Comparison of ENCODE assay signal across 8 mouse cellular contexts in the genomic region with DNA sequence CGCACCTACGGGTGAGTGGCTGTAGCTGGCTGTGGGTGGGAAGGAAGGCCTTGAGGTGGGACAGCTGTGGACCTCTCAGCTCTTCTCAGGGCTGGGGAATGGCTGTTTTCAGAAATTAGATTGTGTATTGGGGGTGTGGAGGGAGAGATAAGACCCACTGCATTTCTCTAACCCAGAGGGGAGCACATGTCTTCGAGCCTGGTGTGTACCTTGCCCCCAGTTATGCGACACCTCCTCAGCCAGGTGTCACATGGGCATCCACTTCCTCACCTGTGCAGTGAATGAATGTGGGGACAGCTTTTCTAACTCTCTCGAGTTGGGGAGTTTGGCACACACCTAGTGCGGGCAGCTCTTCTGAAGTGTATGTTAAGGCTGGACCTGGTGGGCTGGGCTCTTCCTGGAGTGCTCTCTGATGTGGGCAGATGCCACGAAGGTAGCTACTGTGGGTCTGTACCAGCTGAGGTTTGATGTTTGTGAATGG. TPM values are rescaled to one million over a fixed set of nuclear protein-coding genes. Genes with fewer than 3 reads are reported as not detected.
DNase-seq lines count a peak whose midpoint lies in the region; ATAC-seq and TF ChIP-seq lines count a peak whose summit lies in the region.

No protein-coding gene starts in this region.

- H3K27me3 ChIP-seq in neural tube, embryonic 11.5 days (ENCODE audit: control insufficient read depth, insufficient read depth, low read length) = peaks cover 8% of the 10 kb centered on the region
- peaks cover 24% of the 10 kb centered on the region for H3K27me3 ChIP-seq in forebrain, embryonic 12.5 days
- H3K27me3 ChIP-seq in stomach, postnatal 0 days (ENCODE audit: control insufficient read depth, insufficient read depth, low read length) = no peaks in the 10 kb centered on the region

- no peak for ATAC-seq in neural tube, embryonic 11.5 days (ENCODE audit: insufficient read depth, low FRiP score, low TSS enrichment)
- ATAC-seq in forebrain, embryonic 12.5 days (ENCODE audit: low FRiP score) = no peak
- no peak for ATAC-seq in stomach, postnatal 0 days (ENCODE audit: low FRiP score, low TSS enrichment)

- peaks cover 2% of the 10 kb centered on the region for H3K36me3 ChIP-seq in neural tube, embryonic 11.5 days (ENCODE audit: control insufficient read depth, insufficient read depth, low read length)
- peaks cover 43% of the 10 kb centered on the region for H3K36me3 ChIP-seq in forebrain, embryonic 12.5 days (replicated peaks)
- no peaks in the 10 kb centered on the region for H3K36me3 ChIP-seq in stomach, postnatal 0 days (ENCODE audit: control insufficient read depth, insufficient read depth, low read length)

- no peak for TF ChIP-seq CTCF in stomach, postnatal 0 days (IDR thresholded peaks at IDR 0.05; ENCODE audit: low read depth)

- peak overlapping the region; percentile 85 for H3K4me3 ChIP-seq in neural tube, embryonic 11.5 days (ENCODE audit: low read depth, low read length)
- peak overlapping the region; percentile 77 for H3K4me3 ChIP-seq in forebrain, embryonic 12.5 days (replicated peaks)
- H3K4me3 ChIP-seq in stomach, postnatal 0 days (ENCODE audit: low read depth, low read length) = peak overlapping the region; percentile 72

- H3K9me3 ChIP-seq in neural tube, embryonic 11.5 days (ENCODE audit: control insufficient read depth, low read length) = no peaks in the 10 kb centered on the region
- H3K9me3 ChIP-seq in forebrain, embryonic 12.5 days = no peaks in the 10 kb centered on the region
- H3K9me3 ChIP-seq in stomach, postnatal 0 days (ENCODE audit: control insufficient read depth, low read length) = no peaks in the 10 kb centered on the region

- H3K4me2 ChIP-seq in neural tube, embryonic 11.5 days (ENCODE audit: low read depth) = peak overlapping the region; percentile 86
- H3K4me2 ChIP-seq in forebrain, embryonic 12.5 days = peak overlapping the region; percentile 65
- peak overlapping the region; percentile 95 for H3K4me2 ChIP-seq in stomach, postnatal 0 days (replicated peaks; ENCODE audit: low read depth)

- no peak overlapping the region for H3K27ac ChIP-seq in neural tube, embryonic 11.5 days (ENCODE audit: low read depth, low read length)
- no peak overlapping the region for H3K27ac ChIP-seq in forebrain, embryonic 12.5 days
- no peak overlapping the region for H3K27ac ChIP-seq in stomach, postnatal 0 days (replicated peaks)

- peaks cover 39% of the 10 kb centered on the region for H3K4me1 ChIP-seq in neural tube, embryonic 11.5 days (ENCODE audit: control insufficient read depth, insufficient read depth, low read length)
- peaks cover 72% of the 10 kb centered on the region for H3K4me1 ChIP-seq in forebrain, embryonic 12.5 days
- peaks cover 10% of the 10 kb centered on the region for H3K4me1 ChIP-seq in stomach, postnatal 0 days (replicated peaks; ENCODE audit: control insufficient read depth, insufficient read depth)

- WGBS in neural tube, embryonic 11.5 days = 83% methylated on average over 7 of the region's 7 CpGs
- 86% methylated on average over 7 of the region's 7 CpGs for WGBS in forebrain, embryonic 12.5 days
- 59% methylated on average over 7 of the region's 7 CpGs for WGBS in stomach, postnatal 0 days

- 0 out of 2 replicates have a peak overlapping the region, but pooled peaks have one; percentile 20 for H3K9ac ChIP-seq in neural tube, embryonic 11.5 days (ENCODE audit: low read length)
- peak overlapping the region; percentile 77 for H3K9ac ChIP-seq in forebrain, embryonic 12.5 days
- H3K9ac ChIP-seq in stomach, postnatal 0 days (ENCODE audit: low read length) = 0 out of 2 replicates have a peak overlapping the region, but pooled peaks have one; percentile 18

- no peak for TF ChIP-seq EP300 in stomach, postnatal 0 days (optimal IDR thresholded peaks at IDR 0.05)

- DNase-seq in neural tube, embryonic 11.5 days (ENCODE audit: low spot score) = no peak
- DNase-seq in neural tube, embryonic 10.5 days (ENCODE audit: extremely low spot score, low spot score) = no peak
- DNase-seq in liver (peak; percentile 61), MN1 (ENCODE audit: low spot score) (no peak)
- DNase-seq in stomach, postnatal 0 days (ENCODE audit: low spot score) = no peak
- no peak for DNase-seq in cerebellum, postnatal 36 days
- no peak for DNase-seq in layer of hippocampus, adult 11-12 months (ENCODE audit: low spot score)

RNA-seq across cellular contexts. Expression of gene Rbm38, which starts 3.1 kb away (rescaled TPM):
- polyA plus RNA-seq in neural tube, embryonic 11.5 days (2014; fragmentation: Nextera tagmentation; extraction: Ambion mirVana) = 73.6 and 74.2 TPM in 2 replicates
- 65.0 and 67.6 TPM in 2 replicates for polyA plus RNA-seq in forebrain, embryonic 12.5 days (2016; fragmentation: Nextera tagmentation; extraction: Ambion mirVana)
- polyA plus RNA-seq in stomach, postnatal 0 days (2015; fragmentation: Nextera tagmentation; extraction: Ambion mirVana) = 24.9 and 25.4 TPM in 2 replicates

RNA-seq across cellular contexts. Expression of gene Rae1, which starts 23.5 kb away (rescaled TPM):
- polyA plus RNA-seq in neural tube, embryonic 11.5 days (2014; fragmentation: Nextera tagmentation; extraction: Ambion mirVana) = 137 and 140 TPM in 2 replicates
- 122 and 132 TPM in 2 replicates for polyA plus RNA-seq in forebrain, embryonic 12.5 days (2016; fragmentation: Nextera tagmentation; extraction: Ambion mirVana)
- 66.8 and 68.7 TPM in 2 replicates for polyA plus RNA-seq in stomach, postnatal 0 days (2015; fragmentation: Nextera tagmentation; extraction: Ambion mirVana)

RNA-seq across cellular contexts. Expression of gene Spo11, which starts 45.9 kb away (rescaled TPM):
- 0.42 and 1.1 TPM in 2 replicates for polyA plus RNA-seq in neural tube, embryonic 11.5 days (2014; fragmentation: Nextera tagmentation; extraction: Ambion mirVana)
- 0.27 and 1.0 TPM in 2 replicates for polyA plus RNA-seq in forebrain, embryonic 12.5 days (2016; fragmentation: Nextera tagmentation; extraction: Ambion mirVana)
- polyA plus RNA-seq in stomach, postnatal 0 days (2015; fragmentation: Nextera tagmentation; extraction: Ambion mirVana) = 0.02 TPM in 2 replicates

Comparison
In these comparisons a context has a peak if more than half of its experiments do, and no peak if none do; other contexts are left out.
1. H3K9ac ChIP-seq: peak in every context shown above with its lines; median percentile 77 in forebrain, embryonic 12.5 days; 20 in neural tube, embryonic 11.5 days; 18 in stomach, postnatal 0 days.